Mouse (Mus musculus) macrophage (primary cell): ENCODE measurements around the gene Prickle3. TPM values are rescaled to one million over a fixed set of nuclear protein-coding genes. Genes with fewer than 3 reads are reported as not detected.
"Not testable (repeated sequence)": the region's sequence is repeated elsewhere in the genome, so short reads cannot be mapped to it uniquely, and the experiment has no call there.

Experiments
- H3K27ac ChIP-seq: fragments of 350-480 bp; formaldehyde crosslinking; 2 replicates; pipeline ENCODE4 v1.9.0; 2021
- H3K36me3 ChIP-seq: fragments of 350-480 bp; formaldehyde crosslinking; 2 replicates; pipeline ENCODE4 v1.9.0; 2021; ENCODE audit errors: inconsistent target
- H3K4me3 ChIP-seq: fragments of 350-480 bp; formaldehyde crosslinking; 2 replicates; pipeline ENCODE4 v1.9.0; 2021; ENCODE audit errors: inconsistent target
- H3K79me2 ChIP-seq: fragments of 350-480 bp; formaldehyde crosslinking; 2 replicates; pipeline ENCODE4 v1.9.0; 2021; ENCODE audit errors: inconsistent target
- WGBS: methylation state at CpG from one replicate; pipeline ENCODE4 v1.1.7; 2026; ENCODE audit warnings: inconsistent platforms; ENCODE audit not compliant: missing documents; 5-methylcytosine and 5-hydroxymethylcytosine counted together
- polyA plus RNA-seq: library from polyadenylated mRNA; stranded (reverse); fragments of 250-400 nt; gene quantifications from 3 replicates; pipeline ENCODE4 v1.2.4, GENCODE M21; 2018; ENCODE audit warnings: inconsistent platforms

The Prickle3 gene
- polyA plus RNA-seq, 1 experiment from 2014 or later: 3.4 TPM

GRCm38 (mm10) chrX:7680057-7680412 lies 23.0 kb downstream of the Prickle3 start:
- Histone ChIP-seq H3K36me3 (no peaks in the 10 kb centered on the region), H3K79me2 (no peaks in the 10 kb centered on the region), H3K27ac (no peak overlapping the region), H3K4me3 (no peak overlapping the region; the same call in 1 of the 2 replicates)
- WGBS: 27% methylated on average over 11 of the region's 12 CpGs

GRCm38 (mm10) chrX:7680864-7681263 lies 23.8 kb downstream of the Prickle3 start, which contains the start of gene Magix:
Gene Magix, minus strand, starts transcription at chrX:7681251.
- 85% methylated on average over 13 of the region's 14 CpGs for WGBS
- Histone ChIP-seq H3K27ac (no peak within 1 kb of the TSS), H3K79me2 (no peaks in the 10 kb centered on the region), H3K4me3 (no peak within 1 kb of the TSS; the same call in 1 of the 2 replicates), H3K36me3 (no peaks in the 10 kb centered on the region)

DNA sequence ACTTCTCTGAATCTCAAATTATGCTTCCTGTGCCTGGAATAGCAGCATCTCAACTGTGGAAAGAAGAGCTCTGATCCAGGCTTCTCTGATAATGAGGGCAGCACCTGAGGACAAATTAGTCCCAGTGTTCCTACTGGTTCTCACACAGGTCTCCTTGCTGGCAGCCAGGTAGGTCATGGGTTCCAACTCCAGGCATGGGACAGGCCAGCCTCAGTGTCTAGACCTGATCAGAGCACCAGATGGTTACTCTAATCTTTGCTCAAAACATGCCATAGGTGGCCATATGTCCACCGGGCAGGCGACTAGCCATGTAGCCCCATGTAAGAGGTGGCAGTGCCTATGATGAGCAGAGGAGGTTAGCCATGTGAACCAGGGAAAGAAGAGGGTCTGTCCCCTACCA lies 31.3 kb downstream of the Prickle3 start:
- Histone ChIP-seq H3K27ac (no peak overlapping the region), H3K4me3 (no peak overlapping the region), H3K79me2 (no peaks in the 10 kb centered on the region), H3K36me3 (no peaks in the 10 kb centered on the region)
- 94% methylated on average over 2 of the region's 2 CpGs for WGBS

- WGBS: 76% methylated on average over 3 of the region's 3 CpGs
- Histone ChIP-seq H3K4me3 (no peak overlapping the region), H3K36me3 (no peaks in the 10 kb centered on the region), H3K79me2 (no peaks in the 10 kb centered on the region), H3K27ac (no peak overlapping the region)
Observed at GRCm38 (mm10) chrX:7690486-7690885, 33.4 kb downstream of the Prickle3 start.

DNA sequence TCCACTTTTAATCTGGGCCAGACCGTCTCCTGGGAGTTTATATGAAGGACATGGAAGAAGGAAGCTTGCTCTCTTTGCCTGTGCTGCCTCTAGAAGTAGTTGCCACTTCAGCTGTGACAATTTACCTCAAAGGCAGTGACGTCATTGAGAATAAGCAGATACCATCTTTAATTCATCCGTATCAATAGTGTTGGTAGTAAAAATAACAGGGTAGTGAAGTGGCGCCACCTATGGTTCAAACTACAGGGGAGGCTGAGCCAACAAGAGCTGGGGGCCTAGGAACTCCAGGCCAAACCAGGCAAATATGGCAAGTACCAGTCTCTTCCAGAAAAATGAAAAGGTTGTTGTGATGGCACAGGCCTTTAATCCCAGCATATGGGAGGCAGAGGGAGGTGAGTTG lies 35.8 kb downstream of the Prickle3 start:
- H3K79me2 ChIP-seq: peaks cover 7% of the 10 kb centered on the region
- WGBS: 57% methylated on average over 3 of the region's 4 CpGs
- no peak overlapping the region for H3K27ac ChIP-seq
- no peak overlapping the region for H3K4me3 ChIP-seq
- H3K36me3 ChIP-seq: no peaks in the 10 kb centered on the region

GRCm38 (mm10) chrX:7696520-7696919 lies 39.5 kb downstream of the Prickle3 start:
- Histone ChIP-seq H3K27ac (no peak overlapping the region), H3K36me3 (no peaks in the 10 kb centered on the region), H3K79me2 (peaks cover 31% of the 10 kb centered on the region), H3K4me3 (no peak overlapping the region)
- 30% methylated on average over 4 of the region's 6 CpGs for WGBS

- Histone ChIP-seq H3K27ac (peak within 1 kb of the TSS; percentile 39), H3K36me3 (no peaks in the 10 kb centered on the region), H3K79me2 (peaks cover 31% of the 10 kb centered on the region), H3K4me3 (peak within 1 kb of the TSS; percentile 69)
- 14% methylated on average over 31 of the region's 33 CpGs for WGBS
Observed at GRCm38 (mm10) chrX:7696954-7697381, 39.9 kb downstream of the Prickle3 start, which contains the start of gene Gpkow. Gene Gpkow, plus strand, starts transcription at chrX:7697131.

DNA sequence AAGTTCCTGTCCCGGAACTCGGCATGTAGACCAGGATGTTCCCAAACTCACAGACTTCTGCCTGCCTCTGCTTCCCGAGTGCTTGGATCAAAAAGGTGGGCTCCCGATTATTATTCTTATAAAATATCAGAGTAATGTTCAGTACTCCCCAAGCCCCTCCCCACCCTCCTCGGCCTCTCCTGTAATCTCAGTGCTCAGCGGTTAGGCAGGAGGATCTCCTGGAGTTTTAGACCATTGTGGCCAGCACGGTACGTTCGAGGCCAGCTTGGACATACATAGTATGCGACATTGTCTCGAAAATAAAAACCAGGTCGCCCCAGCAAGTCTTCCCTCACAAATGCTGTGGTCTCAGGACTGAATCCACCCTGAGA lies 56.7 kb downstream of the Prickle3 start:
- peak overlapping the region; percentile 29 for H3K27ac ChIP-seq
- H3K79me2 ChIP-seq, H3K36me3 ChIP-seq: not testable (repeated sequence)
- peak overlapping the region; percentile 37 for H3K4me3 ChIP-seq
- 17% methylated on average over 4 of the region's 12 CpGs for WGBS

DNA sequence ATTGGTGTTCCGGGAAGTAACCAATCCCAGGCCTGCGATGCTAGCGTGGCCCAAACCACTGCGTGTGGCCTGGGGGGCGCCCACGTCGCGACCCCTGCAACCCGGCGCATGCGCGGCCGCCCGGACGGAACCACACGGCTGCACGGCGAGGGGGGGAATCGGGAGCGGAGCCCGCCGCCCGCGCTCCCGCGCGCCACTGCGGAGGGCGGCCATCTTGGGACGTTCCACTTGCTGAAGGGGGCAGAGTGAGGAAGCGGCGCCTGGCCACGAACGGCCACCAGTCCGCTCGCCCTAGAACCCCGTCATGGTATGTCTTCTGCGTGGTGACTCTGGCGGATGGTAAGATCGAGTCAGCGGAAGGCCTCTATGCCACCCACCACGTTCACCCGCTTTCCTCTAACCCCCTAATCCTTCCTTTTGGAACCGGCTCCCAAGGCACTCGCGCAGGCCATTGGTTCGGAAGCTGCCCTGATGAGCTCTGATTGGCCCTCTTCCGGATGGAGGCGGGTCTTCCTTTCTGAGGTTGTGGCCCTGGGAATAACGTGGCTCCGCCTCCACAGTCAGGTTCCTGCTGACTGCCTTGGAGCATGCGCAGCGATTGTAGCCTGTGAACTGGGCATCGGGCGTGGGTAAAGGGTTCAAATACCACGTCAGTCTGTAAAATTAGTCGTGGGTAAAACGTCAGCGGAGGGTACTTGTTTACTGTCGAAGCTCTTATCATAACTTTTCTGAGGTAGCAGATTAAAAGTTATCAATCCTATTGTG lies 57.3 kb downstream of the Prickle3 start, which contains the start of gene Wdr45:
Wdr45 (plus strand) TSS at position 199 of the 765 bp plus-strand sequence.
- WGBS: 27% methylated on average over 20 of the region's 60 CpGs
- H3K4me3 ChIP-seq: peak within 1 kb of the TSS; percentile 37
- not testable (repeated sequence) for H3K79me2 ChIP-seq, H3K36me3 ChIP-seq
- peak within 1 kb of the TSS; percentile 64 for H3K27ac ChIP-seq

- not testable (repeated sequence) for H3K27ac ChIP-seq, H3K36me3 ChIP-seq, H3K4me3 ChIP-seq, H3K79me2 ChIP-seq
- WGBS: 33% methylated on average over 1 of the region's 1 CpGs
Observed at GRCm38 (mm10) chrX:7716058-7716457, 59.0 kb downstream of the Prickle3 start.

Other genes with a start within 250 kb of the Prickle3 start
- 0.04 TPM in 1 of 3 replicates, not detected in the others for gene Foxp3, start 83.6 kb upstream of the Prickle3 start, polyA plus RNA-seq
- 1.1 to 2.8 TPM (median 1.4 TPM) in 3 replicates for gene Ppp1r3f, start 83.0 kb upstream of the Prickle3 start, polyA plus RNA-seq
- 18.2 to 30.9 TPM (median 28.2 TPM) in 3 replicates for gene Ccdc22, start 51.7 kb upstream of the Prickle3 start, polyA plus RNA-seq
- gene Cacna1f, start 50.2 kb upstream of the Prickle3 start, polyA plus RNA-seq: 0.09 to 0.16 TPM (median 0.15 TPM) in 3 replicates
- 0.78 to 1.6 TPM (median 1.4 TPM) in 3 replicates for gene Syp, start 18.8 kb upstream of the Prickle3 start, polyA plus RNA-seq
- gene Plp2, start 14.1 kb downstream of the Prickle3 start, polyA plus RNA-seq: 83.8 to 185 TPM (median 133 TPM) in 3 replicates
- gene Magix, start 24.0 kb downstream of the Prickle3 start, polyA plus RNA-seq: 0.14 TPM in 1 of 3 replicates, not detected in the others
- gene Gpkow, start 39.9 kb downstream of the Prickle3 start, polyA plus RNA-seq: 27.4 to 38.3 TPM (median 28.0 TPM) in 3 replicates
- 9.5 to 25.3 TPM (median 21.1 TPM) in 3 replicates for gene Wdr45, start 57.1 kb downstream of the Prickle3 start, polyA plus RNA-seq
- gene Gm45208, start 65.0 kb downstream of the Prickle3 start, polyA plus RNA-seq: not detected in 3 replicates
- gene Praf2, start 71.2 kb downstream of the Prickle3 start, polyA plus RNA-seq: 7.2 to 12.3 TPM (median 7.3 TPM) in 3 replicates
- 0.39 to 1.6 TPM (median 1.6 TPM) in 3 replicates for gene Ccdc120, start 93.6 kb downstream of the Prickle3 start, polyA plus RNA-seq
- 100 to 140 TPM (median 106 TPM) in 3 replicates for gene Tfe3, start 105.3 kb downstream of the Prickle3 start, polyA plus RNA-seq
- 44.1 to 48.5 TPM (median 47.1 TPM) in 3 replicates for gene Gripap1, start 132.5 kb downstream of the Prickle3 start, polyA plus RNA-seq
- 0.03 to 0.06 TPM (median 0.04 TPM) in 3 replicates for gene Kcnd1, start 165.0 kb downstream of the Prickle3 start, polyA plus RNA-seq
- 38.8 to 69.0 TPM (median 61.3 TPM) in 3 replicates for gene Otud5, start 184.1 kb downstream of the Prickle3 start, polyA plus RNA-seq
- 1.5 to 2.0 TPM (median 1.6 TPM) in 3 replicates for gene Pim2, start 221.0 kb downstream of the Prickle3 start, polyA plus RNA-seq
- gene Slc35a2, start 226.8 kb downstream of the Prickle3 start, polyA plus RNA-seq: 10.3 to 26.7 TPM (median 19.8 TPM) in 3 replicates
- 46.6 to 136 TPM (median 62.4 TPM) in 3 replicates for gene Pqbp1, start 242.0 kb downstream of the Prickle3 start, polyA plus RNA-seq
- 7.5 to 12.2 TPM (median 10.3 TPM) in 3 replicates for gene Timm17b, start 242.1 kb downstream of the Prickle3 start, polyA plus RNA-seq